Mouse (Mus musculus) inflammation-experienced regulatory T-cells (primary cell): Measurements from ENCODE around the gene Spire2. TPM values are rescaled to one million over a fixed set of nuclear protein-coding genes. Genes with fewer than 3 reads are reported as not detected.

ENCODE experiments used
- polyA plus RNA-seq, 2 experiments: library from polyadenylated mRNA; unstranded; fragments of 100-300 nt; shearing (Covaris generic); gene quantifications; one replicate each; pipeline ENCODE4 v1.2.1; 2017

Gene Spire2
- polyA plus RNA-seq = under 1 TPM in 1 of 2 experiments, not detected in 1; 0.12 TPM

DNA sequence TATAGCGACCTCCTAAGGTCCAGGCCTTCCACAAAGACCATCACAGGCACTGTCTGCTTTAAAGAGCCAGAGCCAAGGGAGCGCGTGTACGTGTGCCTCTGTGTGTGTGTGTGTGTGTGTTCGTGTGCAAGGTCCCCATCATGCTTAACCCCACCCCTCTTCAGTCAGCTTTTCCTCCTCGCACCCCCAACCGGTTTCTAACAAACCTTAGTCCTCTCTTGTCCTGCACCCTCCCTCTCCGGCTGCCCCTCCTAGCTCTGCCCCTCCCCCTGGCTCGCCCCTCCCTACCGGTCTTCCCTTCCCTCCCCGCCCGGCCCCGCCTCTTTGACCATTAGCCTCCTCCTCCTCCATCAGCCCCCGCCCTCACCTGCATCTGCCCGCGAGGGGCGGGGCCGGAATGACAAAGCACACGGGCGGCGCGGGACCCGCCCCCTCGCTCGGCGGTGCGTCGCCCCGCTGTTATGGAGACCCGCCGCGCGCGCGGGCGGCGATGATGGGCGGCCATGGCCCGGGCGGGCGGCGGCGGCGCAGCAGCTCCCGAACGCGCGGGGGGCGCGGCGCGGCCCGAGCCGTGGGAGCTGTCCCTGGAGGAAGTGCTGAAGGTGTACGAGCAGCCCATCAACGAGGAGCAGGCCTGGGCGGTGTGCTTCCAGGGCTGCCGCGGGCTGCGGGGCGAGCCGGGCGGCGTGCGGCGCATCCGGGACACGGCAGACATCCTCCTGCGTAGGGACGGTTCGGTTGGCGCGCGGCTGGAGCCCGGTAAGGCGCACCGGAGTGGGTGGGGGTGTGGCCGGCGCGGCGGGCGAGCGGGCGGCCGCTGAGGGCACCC lies at the start of gene Spire2:
Spire2 (plus strand) TSS at position 452 of the 829 bp plus-strand sequence.

DNA sequence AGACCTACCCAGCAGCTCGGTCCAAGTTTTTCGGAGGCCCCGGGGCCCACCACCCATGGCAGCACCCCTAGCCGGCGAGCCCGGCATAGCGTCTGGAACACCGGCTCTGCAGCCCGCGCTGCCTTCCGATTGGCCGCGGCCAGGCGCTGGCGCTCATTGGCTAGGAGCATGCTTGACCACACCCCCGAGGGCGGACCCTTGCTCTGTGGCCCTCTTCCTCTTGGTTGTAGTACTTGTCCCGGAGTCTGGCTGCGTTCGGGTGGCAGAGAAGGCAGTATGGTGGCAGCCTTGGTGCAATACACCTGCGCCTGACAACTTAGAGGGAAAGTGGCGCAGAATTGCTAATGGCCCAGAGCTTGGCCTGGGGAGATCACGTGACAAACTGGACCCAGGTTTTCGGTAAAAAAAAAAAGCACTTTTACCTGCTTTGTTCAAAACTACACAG lies 14.0 kb upstream of the Spire2 start, which contains the start of gene Fanca:
Fanca (minus strand) TSS at position 110 of the 445 bp plus-strand sequence.

DNA sequence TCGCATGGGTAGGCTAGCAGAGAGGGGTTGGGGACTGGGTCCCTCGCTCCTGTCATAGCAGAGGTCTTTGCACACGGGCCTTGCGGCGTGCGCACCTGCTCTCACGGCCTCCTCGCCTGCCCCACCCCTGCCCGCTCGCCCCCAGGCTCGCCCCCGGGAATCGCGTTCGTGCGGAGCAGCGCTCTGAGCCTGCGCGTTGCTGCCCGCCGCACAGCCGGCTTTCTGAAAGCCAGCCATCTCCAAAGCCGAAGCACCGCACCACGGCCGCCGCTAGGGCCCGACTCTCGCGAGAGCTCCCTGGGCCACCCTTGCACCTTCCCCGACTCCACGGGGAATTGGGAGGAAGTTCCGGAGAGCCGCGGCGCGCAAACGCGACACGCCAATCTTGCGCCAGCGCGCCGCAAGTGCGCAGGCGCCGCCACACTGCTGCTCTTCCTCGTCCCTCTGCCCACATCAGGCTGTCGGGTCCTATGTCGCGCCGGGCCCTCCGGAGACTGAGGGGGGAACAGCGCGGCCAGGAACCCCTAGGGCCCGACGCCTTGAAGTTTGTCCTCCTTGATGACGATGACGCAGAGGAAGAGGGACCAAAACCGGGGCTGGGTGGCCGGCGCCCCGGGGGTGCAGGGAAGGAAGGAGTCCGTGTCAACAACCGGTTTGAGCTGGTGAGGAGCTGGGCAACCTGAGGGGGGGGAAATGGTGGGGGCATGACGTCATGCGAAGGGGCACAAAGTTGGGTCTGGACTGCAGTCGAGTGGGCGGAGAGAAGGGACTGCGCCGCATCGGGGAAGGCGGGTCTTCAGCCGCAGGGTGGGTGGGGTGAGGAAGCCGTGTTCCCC lies 41.1 kb downstream of the Spire2 start, which contains the start of gene Tcf25:
Tcf25 (plus strand) TSS at position 351 of the 836 bp plus-strand sequence.

DNA sequence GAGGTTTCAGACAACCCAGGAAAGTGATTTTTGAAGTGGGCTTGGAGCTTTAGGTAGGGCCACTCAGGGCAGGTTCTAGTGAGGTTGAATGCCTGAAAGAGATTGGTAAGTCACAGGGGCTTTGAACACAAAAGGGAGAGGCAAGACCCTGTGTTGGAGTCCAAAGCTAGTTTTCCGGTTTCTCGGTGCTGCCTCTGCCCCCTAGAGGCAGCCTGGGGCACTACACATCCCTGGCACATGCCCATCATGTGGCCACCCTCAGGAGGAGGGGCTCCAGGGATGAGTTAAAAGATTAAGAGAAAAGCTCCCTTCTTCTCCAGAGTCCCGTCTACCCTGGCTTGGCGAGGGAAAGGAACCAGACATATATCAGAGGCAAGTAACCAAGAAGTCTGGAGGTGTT lies 74.3 kb downstream of the Spire2 start, which contains the start of gene Mc1r:
Mc1r (plus strand) TSS at position 322 of the 400 bp plus-strand sequence.

DNA sequence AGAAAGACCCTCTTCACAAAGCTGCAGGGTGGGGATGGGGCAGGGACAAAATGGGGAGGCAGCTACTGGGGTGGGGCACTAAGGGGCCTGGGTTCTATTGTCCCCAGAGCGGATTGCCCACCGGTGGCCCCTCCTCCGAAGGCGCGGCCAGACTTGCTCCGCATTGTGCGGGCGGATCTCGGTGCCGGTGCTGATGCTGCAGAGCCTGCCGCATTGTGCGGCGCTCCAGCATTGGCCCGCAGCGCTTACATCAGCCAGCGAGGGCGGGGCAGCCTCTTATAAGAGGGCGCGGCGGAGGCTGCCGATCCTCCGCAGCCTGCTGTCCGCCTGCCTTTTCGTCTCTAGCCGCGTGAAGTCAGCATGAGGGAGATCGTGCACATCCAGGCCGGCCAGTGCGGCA lies 78.7 kb downstream of the Spire2 start, which contains the start of gene Tubb3:
Tubb3 (plus strand) TSS at position 179 of the 400 bp plus-strand sequence.

Other genes starting within 250 kb of the Spire2 start
- 100 to 1,000 TPM; 658 to 852 TPM for gene Rpl13, start 230.4 kb upstream of the Spire2 start, polyA plus RNA-seq
- gene Cpne7, start 215.3 kb upstream of the Spire2 start, polyA plus RNA-seq = 10 to 100 TPM in 1 of 2 experiments, 1 to 10 TPM in 1; 4.6 to 23.6 TPM
- 1 to 10 TPM in 1 of 2 experiments, under 1 TPM in 1; 0.19 to 3.3 TPM for gene Sult5a1, start 174.4 kb upstream of the Spire2 start, polyA plus RNA-seq
- gene Dpep1, start 146.5 kb upstream of the Spire2 start, polyA plus RNA-seq = 1 to 10 TPM in 1 of 2 experiments, under 1 TPM in 1; 0.20 to 1.2 TPM
- 100 to 1,000 TPM; 175 to 188 TPM for gene Chmp1a, start 120.0 kb upstream of the Spire2 start, polyA plus RNA-seq
- 1 to 10 TPM in 1 of 2 experiments, not detected in 1; 2.7 TPM for gene Spata33, start 119.9 kb upstream of the Spire2 start, polyA plus RNA-seq
- 10 to 100 TPM; 20.7 to 36.0 TPM for gene Cdk10, start 107.9 kb upstream of the Spire2 start, polyA plus RNA-seq
- 10 to 100 TPM; 11.6 to 15.1 TPM for gene Spata2l, start 96.5 kb upstream of the Spire2 start, polyA plus RNA-seq
- gene Zfp276, start 78.5 kb upstream of the Spire2 start, polyA plus RNA-seq = 10 to 100 TPM; 36.0 to 52.2 TPM
- gene Vps9d1, start 78.4 kb upstream of the Spire2 start, polyA plus RNA-seq = 10 to 100 TPM; 26.5 to 35.1 TPM
- gene Fanca, start 14.1 kb upstream of the Spire2 start, polyA plus RNA-seq = 10 to 100 TPM in 1 of 2 experiments, 1 to 10 TPM in 1; 7.3 to 13.6 TPM
- 100 to 1,000 TPM; 239 to 260 TPM for gene Tcf25, start 41.0 kb downstream of the Spire2 start, polyA plus RNA-seq
- gene Mc1r, start 74.4 kb downstream of the Spire2 start, polyA plus RNA-seq = 1 to 10 TPM in 1 of 2 experiments, under 1 TPM in 1; 0.23 to 3.6 TPM
- 1 to 10 TPM in 1 of 2 experiments, under 1 TPM in 1; 0.36 to 1.8 TPM for gene Tubb3, start 78.7 kb downstream of the Spire2 start, polyA plus RNA-seq
- gene Def8, start 90.8 kb downstream of the Spire2 start, polyA plus RNA-seq = 10 to 100 TPM; 12.2 to 14.4 TPM
- 10 to 100 TPM; 59.4 to 71.1 TPM for gene Afg3l1, start 145.2 kb downstream of the Spire2 start, polyA plus RNA-seq
- gene Dbndd1, start 182.8 kb downstream of the Spire2 start, polyA plus RNA-seq = 1 to 10 TPM in 1 of 2 experiments, under 1 TPM in 1; 0.12 to 2.0 TPM
- gene Gas8, start 186.1 kb downstream of the Spire2 start, polyA plus RNA-seq = 1 to 10 TPM; 3.3 to 6.9 TPM